Mouse (Mus musculus) testis, adult 2 months (tissue): Measurements from ENCODE around the gene Hpd.

ENCODE experiments used
- CTCF ChIP-seq: fragments of 200-500 bp; IDR thresholded peaks from 2 replicates; pipeline ENCODE4 v1.5.1; 2012; ENCODE audit warnings: low read depth, mild to moderate bottlenecking, inconsistent platforms, low read length, moderate library complexity; ENCODE audit not compliant: control insufficient read depth, insufficient read depth, insufficient replicate concordance
- POLR2A ChIP-seq: fragments of 200-500 bp; IDR thresholded peaks from 2 replicates; pipeline ENCODE4 v1.6.1; 2012; ENCODE audit warnings: low read depth, mild to moderate bottlenecking, inconsistent platforms, low read length, moderate library complexity; ENCODE audit not compliant: control insufficient read depth

GRCm38 (mm10) chr5:123166437-123166836 is 16.1 kb downstream of the Hpd start:
- TF ChIP-seq CTCF, result no peak
- TF ChIP-seq POLR2A, result no peak
